Mouse (Mus musculus): ENCODE measurements at regions not wholly inside any gene's neighbourhood (a gene's known extent, or its start where the extent isn't known, plus 50 kb on each side); places are given as distances from the start of the nearest gene placed in this dataset.

DNA sequence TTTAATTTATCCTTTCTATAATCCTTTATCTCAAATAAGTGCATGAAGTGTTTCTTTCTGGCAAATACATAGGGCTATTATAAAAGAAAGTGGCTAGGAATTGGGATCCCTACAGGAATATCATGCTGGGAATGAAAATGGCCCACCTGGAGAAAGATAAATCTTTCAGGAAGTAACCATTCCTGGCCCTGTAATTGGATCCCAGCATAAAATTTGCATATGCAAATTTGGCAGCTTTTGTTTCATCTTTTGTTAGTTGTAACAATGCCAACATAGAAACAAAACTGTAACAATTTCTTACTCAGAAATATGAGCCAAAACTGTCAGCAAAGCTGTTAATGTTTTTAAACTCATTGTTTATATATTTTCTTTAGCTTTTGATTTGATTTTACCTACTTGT lies 430.0 kb upstream of the Gm20594 start:
- CTCF ChIA-PET = no interaction called here

DNA sequence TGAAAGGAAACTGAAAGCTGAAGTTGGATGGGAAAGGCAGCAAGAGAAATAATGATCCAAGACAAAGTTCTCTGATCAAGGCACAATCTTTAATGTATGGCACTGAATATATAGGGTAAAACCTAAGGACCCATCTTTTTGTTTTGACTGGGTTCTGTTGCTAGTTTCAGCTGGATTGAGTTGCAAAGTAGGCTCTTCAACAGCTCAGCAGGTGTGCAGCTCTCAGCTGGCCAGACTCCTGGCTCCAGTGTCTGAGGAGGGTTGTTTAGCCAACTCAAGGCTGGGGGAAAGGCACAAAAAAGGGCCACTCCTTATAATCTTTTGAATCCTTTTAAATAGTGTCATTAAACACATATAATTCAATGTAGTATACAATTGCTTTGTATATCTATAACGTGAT lies 416.6 kb upstream of the Gm20594 start:
- CTCF ChIA-PET = no interaction called here

DNA sequence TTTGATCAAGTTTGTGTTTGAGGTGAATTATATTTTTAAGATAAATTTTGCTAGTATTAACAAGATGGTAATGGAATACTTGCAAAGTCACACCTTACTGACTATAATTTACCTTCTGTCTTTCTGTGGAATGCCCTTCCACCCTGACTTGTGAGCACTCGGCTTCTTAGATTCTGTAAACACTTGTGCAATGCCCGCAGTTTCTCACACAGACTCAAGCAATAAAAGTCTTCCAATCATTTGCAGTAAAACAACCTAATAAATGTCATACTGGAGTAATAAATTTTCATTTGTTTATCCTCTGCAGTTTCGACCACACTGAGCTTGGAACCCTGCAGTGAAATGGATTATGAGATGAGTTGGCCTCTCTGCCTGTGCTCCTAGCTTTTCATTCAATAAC lies 408.8 kb upstream of the Gm20594 start:
- CTCF ChIA-PET = no interaction called here

DNA sequence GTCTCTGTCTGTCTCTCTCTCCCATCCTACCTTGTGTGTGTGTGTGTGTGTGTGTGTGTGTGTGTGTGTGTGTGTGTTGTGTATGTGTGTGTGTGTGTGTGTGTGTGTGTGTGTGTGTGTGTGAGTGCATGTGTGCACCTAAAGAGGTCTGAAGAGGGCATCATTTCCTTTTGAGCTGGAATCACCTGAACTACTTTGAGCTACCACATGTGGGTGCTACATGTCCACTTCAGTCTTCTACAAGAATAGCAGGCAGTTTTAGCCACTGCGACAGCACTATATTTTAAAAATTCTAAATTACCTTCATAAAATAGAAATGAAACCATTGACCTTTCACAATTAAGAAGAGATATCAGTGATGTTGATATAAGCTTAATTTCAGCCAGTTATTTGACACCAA lies 371.9 kb upstream of the Gm20594 start:
- CTCF ChIA-PET = interaction anchor here (0.9 kb wide), 1 partner anchor 1545 kb away, joined by 3 read pairs; no protein-coding TSS in a partner anchor

DNA sequence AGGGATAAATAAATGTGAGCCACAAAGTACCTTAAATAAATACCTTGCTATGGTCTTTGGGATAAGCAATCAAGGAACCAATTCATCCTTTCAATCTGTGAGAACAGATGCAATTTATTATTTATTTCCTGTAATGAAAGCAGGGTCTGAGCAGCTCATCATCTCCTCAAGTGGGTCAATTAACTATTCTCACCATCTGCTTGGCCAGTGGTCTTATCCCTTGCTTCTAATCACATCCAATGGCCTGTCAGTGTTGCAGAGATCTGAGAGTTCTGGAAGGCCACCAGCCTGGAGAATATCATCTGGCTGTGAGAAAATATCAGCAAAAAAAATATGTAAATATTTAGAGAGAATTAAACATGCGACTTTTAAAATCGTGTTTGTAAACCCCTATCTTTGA lies 326.5 kb upstream of the Gm20594 start:
- CTCF ChIA-PET = no interaction called here

DNA sequence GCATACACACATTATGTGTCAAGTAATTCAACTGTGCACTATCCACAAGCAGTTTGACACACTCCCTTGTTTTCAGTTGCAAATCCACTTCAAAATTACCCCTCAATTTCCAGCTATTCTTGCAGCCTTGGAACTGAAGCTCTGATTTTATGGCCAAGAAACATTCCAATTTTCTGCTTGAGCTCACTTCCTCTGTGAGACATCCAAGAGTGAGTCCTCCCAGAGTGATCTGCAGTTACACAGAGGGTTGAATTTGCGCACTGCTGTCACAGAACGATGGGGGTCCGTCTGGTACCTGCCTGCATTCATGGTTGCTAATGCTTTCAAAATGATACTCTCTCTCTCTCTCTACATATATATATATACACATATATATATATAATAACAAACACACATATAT lies 317.1 kb upstream of the Gm20594 start:
- CTCF ChIA-PET = no interaction called here

All from spleen, embryonic (tissue).